Mouse (Mus musculus): ENCODE data around the gene Trim31.
"Not testable (repeated sequence)": the region's sequence is repeated elsewhere in the genome, so short reads cannot be mapped to it uniquely, and the experiment has no call there.

Trim31 gene

GRCm38 (mm10) chr17:36897552-36898205 lies at the start of gene Trim31:
Trim31 (plus strand) TSS chr17:36898118.
- DNase-seq: no peak

- no peak for DNase-seq
Observed at GRCm38 (mm10) chr17:36848911-36849310, 49.0 kb upstream of the Trim31 start.

- DNase-seq: no peak
Observed at GRCm38 (mm10) chr17:36849992-36850391, 47.9 kb upstream of the Trim31 start.

- DNase-seq: no peak
Observed at GRCm38 (mm10) chr17:36851200-36851599, 46.7 kb upstream of the Trim31 start.

- DNase-seq: no peak
Observed at GRCm38 (mm10) chr17:36851627-36852026, 46.3 kb upstream of the Trim31 start.

- no peak for DNase-seq
Observed at GRCm38 (mm10) chr17:36855484-36855883, 42.4 kb upstream of the Trim31 start.

GRCm38 (mm10) chr17:36856236-36856635 lies 41.7 kb upstream of the Trim31 start:
- DNase-seq: no peak

- no peak for DNase-seq
Observed at GRCm38 (mm10) chr17:36858181-36858580, 39.7 kb upstream of the Trim31 start.

- DNase-seq: no peak
Observed at GRCm38 (mm10) chr17:36861680-36862079, 36.2 kb upstream of the Trim31 start.

- peak; percentile 36 to 75 for DNase-seq
Observed at GRCm38 (mm10) chr17:36866719-36867527, 31.0 kb upstream of the Trim31 start, which contains the start of gene Trim15. Trim15 (minus strand) TSS chr17:36867210.

GRCm38 (mm10) chr17:36868836-36869235 lies 29.1 kb upstream of the Trim31 start:
- DNase-seq: no peak

- no peak for DNase-seq
Observed at GRCm38 (mm10) chr17:36869284-36869954, 28.5 kb upstream of the Trim31 start, which contains the start of gene Trim10. Trim10 (plus strand) TSS chr17:36869574.

- peak; percentile 28 to 57 for DNase-seq
Observed at GRCm38 (mm10) chr17:36869955-36870810, 27.7 kb upstream of the Trim31 start.

GRCm38 (mm10) chr17:36874636-36875035 lies 23.3 kb upstream of the Trim31 start:
- no peak for DNase-seq

GRCm38 (mm10) chr17:36883350-36883749 lies 14.6 kb upstream of the Trim31 start:
- DNase-seq: no peak

- DNase-seq: no peak
Observed at GRCm38 (mm10) chr17:36885132-36885790, 12.7 kb upstream of the Trim31 start.

GRCm38 (mm10) chr17:36890073-36890903 lies 7.6 kb upstream of the Trim31 start, which contains the start of gene Trim40:
Trim40 (minus strand) TSS chr17:36890123.
- no peak for DNase-seq

- DNase-seq: not testable (repeated sequence)
Observed at GRCm38 (mm10) chr17:36891496-36891895, 6.4 kb upstream of the Trim31 start.

- peak; percentile 44 to 59 for DNase-seq
Observed at GRCm38 (mm10) chr17:36892362-36892761, 5.6 kb upstream of the Trim31 start.

- no peak for DNase-seq
Observed at GRCm38 (mm10) chr17:36893387-36893786, 4.5 kb upstream of the Trim31 start.

GRCm38 (mm10) chr17:36896583-36896982 lies 1.3 kb upstream of the Trim31 start:
- peak in 1 of 2 experiments; percentile 74 for DNase-seq

All from kidney, postnatal 25 days (tissue).